Mouse (Mus musculus) activated CD4-positive, CD25-positive, alpha-beta regulatory T cell, adult 4 months (primary cell): Measurements from ENCODE around the gene Ranbp10. TPM values are rescaled to one million over a fixed set of nuclear protein-coding genes. Genes with fewer than 3 reads are reported as not detected.
A peak's percentile ranks its signal among the peaks of the same experiment; 100 is the strongest.

Source experiments
- ATAC-seq: one replicate; pipeline ENCODE4 v1.8.0; 2017
- polyA plus RNA-seq, 2 experiments: library from polyadenylated mRNA; unstranded; fragments of 100-300 nt; shearing (Covaris generic); gene quantifications; one replicate each; pipeline ENCODE4 v1.2.1; 2017

Gene Ranbp10
- polyA plus RNA-seq, 2 experiments from 2014 or later: 6.6 to 7.0 TPM

DNA sequence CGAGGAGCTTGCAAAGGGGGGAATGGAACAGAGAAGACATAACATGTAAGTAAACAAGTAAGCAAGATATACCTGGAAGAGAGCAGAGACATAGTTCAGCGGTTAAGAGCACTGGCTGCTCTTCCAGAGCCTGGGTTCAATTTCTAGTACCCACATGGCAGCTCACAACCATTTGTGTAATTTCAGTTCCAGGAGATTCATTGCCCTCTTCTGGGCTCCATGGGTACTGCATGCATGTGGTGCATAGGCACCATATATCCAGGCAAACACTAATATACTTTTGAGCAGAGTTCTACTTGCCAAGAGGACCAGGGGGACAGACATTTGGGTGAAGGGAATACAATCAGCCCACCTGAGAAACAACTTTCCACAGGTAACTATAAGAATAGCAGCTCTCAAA, 38.9 kb downstream of the Ranbp10 start:
- no peak for ATAC-seq

DNA sequence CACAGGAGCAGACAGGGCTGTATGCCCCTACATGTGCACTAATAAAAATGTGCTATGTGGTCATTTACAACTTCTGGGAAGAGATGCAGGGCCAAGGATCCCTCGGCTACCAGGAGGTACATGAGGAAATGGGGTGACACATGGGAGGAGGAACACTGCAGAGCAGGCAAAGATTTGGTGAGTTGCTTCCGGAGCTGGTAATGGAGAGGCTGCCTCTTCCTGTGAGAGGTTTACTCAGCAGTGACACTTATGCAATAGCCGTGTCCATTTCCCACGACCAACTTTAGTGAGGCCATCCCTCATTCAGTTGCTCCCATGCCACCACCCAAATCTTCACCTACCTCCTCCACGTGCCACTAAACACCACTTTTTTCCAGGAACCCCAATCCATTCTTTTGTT, 46.9 kb downstream of the Ranbp10 start:
- no peak for ATAC-seq

DNA sequence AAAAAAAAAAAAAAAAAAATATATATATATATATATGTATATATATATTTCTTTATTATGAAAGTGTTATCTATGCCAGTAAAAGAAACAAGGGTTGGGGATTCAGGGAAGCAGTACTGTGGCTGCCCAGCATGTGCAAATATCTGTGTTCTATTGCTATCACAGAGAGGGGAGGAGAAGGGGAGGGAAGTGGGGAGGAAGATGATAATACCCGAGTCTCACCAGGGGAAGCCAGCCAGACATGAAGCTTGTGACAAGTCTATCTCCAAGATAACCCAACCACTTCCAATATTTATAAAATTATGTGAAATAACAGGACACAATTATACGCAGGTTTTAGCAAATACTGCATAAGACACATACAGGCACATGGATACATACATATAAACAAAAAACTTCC, 49.3 kb downstream of the Ranbp10 start:
- ATAC-seq: no peak

DNA sequence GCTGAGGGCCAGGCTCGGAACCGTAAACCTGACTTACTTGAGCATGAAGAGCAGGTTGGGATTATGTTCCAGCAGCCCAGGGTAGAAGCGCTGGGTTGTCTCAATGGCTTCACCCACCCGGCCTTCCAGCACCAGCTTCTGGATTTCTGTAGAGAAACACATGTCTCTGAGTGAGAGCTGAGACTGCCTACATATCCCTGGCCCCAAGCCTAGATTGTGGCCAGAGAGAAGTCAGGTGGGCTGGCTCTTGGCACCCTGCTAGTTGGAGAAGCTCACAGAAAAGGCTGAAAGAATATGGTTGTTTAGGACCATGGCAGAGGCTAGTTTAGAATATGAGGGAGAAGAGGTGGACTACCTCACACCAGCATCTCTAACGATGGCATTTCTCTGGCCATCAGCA, 52.7 kb downstream of the Ranbp10 start:
- no peak for ATAC-seq

DNA sequence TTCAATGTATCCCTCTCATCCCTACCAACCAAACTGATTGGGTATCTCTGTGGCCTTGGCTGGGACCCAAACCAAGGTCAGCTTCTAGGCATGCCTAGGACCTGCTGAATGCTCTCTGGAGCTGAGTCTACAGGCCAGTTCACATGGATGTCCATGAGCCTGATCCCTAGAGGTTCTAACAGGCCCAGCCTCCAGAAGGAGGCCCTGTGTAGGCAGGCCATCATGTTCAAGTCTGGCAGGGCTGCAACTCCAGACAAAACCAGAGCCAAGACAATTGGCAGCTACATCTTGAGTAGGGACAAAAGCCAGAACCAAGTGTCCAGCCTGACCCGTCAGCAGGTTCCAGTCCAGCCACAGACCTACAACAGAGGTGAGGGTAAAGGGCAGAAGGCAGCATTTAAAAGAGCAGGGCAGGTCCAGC, 53.7 kb downstream of the Ranbp10 start:
- no peak for ATAC-seq

DNA sequence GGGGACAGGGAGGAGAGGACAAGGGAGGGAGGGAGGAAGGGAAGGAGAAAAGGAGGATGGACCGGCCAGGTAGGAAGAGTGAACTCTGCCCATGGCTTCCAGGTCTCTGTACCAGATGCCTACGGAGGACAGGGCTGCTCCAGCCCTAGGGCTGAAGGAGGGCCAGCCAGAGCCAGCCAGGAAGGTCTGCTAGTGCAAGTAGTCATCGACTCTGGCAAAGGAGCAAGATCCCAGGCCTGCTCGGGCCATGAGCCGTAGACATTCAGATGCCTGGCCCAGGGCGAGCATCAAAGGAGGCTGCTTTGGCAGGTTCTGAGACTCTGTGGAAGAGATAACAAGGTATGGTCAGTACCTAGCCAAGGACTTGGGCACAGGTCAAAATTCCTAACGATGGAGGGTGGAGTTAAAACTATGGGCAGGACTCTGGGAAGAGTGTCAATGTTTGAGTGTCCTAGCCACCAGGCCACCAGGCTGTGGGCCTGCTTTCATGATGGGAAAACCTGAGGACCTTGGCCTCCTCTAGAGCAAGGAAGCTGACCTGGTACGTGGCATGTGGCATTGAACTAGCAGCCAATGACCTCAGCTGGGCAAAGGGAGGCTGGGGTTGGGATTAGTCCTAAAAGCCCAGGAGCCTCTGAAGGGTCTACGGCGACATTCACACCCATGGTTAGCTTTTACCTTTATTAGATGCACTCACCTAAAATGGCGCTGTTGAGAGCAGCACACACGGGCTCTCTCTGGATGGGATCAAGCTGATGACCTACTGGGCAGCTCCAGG, 55.6 kb downstream of the Ranbp10 start:
- no peak for ATAC-seq

DNA sequence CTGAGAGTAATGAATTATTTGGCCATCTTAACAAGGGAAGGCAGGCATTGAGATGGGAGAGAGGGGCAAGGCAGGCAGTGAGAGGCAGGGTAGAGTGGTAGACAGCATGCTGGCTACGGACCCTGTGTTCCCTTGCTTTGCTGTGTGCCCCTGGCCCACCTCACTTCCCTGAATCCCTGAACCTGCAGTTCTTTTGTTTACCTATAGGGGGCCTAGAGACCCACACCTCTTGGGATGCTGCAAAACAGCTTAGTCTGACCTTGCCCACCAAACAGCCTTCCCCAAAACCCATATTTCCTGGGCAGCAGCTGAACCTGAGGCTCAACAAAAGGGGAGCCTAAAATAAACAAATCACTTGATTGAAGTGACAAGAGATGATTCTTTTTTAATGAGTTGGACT, 56.5 kb downstream of the Ranbp10 start:
- ATAC-seq: no peak

DNA sequence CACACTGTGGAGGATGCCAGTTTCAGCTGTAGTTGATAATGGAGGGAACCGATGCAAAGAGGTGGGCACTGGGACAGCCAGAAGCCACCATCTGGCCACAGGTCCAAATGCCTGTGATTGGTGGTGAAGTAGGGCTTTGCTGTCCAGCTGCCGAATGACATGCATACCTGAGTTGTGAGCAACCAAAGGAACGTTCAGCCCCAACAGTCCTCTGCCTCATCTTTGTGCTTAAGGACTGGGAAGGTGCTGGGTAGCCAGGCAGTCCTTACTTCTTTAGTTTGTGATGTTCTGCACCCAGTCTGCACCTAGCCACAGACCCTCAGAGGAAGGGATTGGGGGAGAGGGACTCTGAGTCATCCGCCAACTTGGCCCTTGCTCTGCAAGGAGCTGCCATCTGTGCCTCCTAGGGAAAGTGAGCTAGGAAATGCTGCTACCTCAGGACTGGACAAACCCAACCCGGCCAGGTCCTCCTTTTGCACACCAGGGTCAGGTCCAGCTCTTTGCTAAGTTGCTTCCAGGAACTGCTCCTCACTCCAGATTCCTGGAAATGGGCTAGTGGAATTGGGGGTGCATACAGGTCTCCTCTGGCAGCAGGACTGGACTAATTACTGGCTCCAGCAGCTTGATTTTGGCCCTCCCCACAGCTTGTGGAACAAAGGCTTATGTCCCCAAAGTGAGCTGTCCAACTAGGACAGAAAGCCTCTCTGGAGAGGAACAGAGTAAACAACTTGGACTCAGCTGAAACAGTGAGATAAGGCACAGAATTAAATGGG, 58.5 kb downstream of the Ranbp10 start:
- ATAC-seq: no peak

DNA sequence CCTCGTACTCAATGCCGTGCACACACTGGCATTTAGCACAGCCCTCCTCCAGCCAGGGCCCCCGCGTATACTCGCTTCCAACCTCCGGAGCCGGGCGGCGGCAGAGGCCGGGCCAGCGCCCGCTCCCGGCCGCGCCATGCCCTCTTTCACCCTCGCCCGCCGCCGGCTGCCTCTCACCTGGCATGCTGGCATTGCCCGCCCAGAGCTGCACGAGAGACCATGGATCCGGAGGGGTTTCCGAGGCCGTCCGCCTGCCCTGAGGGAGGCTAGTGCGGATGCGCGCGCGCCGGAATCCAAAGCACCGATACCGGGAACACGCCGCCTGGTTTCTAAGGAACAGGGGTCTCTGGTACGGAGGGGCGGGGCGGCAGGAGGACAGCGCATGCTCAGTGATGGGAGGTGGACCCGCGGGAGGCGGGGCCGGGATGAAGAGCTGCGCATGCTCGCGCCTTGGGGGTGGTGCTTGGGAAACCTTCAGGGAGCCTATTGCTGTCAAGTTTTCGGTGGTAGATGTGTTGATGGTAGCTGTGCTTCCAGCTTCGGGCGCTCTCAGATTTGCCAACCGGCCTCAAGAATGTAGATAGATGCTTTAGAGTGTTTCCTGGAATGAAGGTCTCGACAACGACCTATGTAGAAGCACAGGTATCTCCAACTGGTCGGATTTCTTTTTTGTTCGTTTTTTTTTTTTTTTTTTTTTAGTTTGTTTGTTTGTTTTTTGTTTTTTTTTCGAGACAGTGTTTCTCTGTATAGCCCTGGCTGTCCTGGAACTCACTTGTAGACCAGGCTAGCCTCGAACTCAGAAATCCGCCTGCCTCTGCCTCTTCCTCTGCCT, 68.7 kb downstream of the Ranbp10 start, which contains the start of gene Gfod2:
TSS of gene Gfod2 (minus strand) at position 388 of the 832 bp plus-strand sequence.
- peak; percentile 95 for ATAC-seq

DNA sequence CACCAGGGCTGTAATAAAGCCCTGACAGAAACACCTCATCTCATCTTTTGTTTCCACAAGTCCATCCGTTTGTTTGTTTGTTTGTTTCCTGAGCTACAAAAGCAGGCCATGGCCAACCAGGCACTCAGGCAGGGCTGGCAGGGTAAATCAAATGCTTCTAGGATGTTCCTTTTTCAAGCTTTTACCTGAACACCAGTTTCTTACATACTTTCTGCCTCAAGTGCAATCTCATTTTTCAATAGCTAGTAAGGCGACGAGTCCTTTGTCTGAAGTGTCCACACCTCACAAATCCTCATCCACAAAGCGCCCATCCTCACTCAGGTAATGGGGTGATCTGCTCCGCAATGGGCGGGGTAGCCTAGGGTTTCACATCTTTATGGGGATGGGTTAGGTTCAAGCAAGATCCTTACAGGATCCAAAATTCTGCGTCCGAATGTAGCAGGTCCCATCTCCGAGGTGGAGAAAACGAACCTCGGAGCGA, 69.3 kb downstream of the Ranbp10 start:
- ATAC-seq: peak; percentile 11

DNA sequence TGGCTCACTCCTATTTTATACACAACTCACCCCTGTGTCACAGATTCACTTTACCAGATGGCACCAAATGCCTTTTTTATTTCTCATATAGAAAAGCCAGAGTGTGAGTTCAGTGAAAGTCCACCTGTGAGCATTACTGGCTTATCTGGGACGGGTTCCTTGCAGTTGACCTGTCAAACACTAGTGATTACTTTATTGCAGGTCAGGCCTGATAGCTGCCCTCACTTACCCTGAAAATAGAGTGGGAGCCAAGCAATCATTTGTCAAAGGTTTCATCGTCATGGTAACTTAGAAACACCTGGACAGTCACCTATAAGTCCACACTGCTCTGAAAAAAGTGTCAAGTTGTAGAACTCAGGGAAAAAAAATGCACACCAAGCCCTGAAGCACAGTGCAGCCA, 72.5 kb downstream of the Ranbp10 start:
- ATAC-seq: no peak

DNA sequence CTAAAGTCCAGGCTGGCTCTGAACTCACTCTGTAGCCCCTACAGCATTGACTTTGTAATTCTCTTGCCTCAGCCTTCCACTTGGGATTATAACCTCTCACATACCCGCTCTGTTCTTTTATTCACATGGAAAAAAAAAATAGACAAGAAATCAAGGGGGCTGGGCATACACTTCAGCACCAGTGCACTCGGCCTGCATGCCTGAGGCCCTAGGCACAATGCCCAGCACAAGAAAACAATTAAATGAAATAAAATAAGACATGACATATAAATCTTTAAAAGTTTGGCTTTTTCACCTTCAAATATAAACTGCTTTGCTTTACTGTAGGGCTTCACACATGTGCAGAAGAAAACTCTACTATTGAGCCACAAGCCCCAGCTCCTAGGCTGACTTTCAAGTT, 73.2 kb downstream of the Ranbp10 start:
- no peak for ATAC-seq

DNA sequence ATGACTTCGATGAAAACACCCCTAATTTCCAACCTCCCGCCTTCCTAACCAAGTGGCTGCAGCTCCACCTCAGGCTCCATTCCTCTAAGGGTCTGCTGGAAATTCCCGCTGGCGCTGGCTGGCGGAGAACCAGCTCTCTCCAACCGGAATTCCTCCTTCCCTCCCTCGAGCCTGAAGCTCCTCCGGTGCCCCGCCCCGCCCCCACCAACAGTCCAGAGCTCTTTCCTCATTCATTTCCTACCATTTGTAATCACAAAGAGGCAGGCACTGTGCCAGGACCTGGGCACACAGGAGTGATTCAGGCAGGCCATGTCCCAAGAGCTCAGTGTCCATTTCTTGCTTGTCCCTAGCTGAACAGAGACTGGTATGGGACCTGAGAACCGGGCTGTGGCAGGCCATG, 76.5 kb downstream of the Ranbp10 start:
- no peak for ATAC-seq

DNA sequence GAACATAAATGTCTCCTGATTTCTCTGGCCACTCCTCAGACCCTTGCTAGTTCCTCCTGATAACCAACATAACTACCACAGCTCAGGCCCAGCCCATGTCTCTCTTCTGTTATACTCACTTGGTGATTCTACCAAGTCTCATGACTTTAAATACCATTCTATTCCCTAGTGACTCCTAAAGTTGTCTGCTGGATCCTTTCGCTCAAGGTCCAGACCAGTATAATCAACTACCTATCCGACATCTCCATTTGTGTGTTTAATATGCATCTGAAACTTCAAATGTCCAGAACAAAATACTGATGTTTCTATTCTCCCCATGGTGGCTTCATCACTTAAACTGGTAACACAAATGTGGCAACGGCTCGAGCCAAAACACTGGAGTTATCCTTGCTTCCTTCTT, 83.8 kb downstream of the Ranbp10 start:
- no peak for ATAC-seq

DNA sequence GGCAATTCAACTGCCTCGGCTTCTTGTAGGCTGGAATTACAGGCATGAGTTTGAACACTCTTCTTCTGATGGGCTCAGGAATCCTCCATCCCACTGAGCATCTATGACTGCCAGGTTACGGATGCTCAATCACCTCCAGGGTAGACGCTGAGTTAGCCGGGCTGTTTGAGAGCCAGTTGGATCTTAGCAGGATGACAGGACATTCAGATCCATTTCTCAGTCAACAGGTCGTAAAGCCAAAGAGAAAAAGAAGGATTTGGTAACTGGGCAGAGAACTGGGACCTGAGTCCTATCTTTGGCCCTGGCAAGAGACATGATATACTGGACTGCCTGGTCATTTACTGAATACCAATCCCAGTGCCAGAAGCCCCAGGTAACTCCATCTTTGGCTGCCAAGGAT, 87.9 kb downstream of the Ranbp10 start:
- ATAC-seq: no peak

DNA sequence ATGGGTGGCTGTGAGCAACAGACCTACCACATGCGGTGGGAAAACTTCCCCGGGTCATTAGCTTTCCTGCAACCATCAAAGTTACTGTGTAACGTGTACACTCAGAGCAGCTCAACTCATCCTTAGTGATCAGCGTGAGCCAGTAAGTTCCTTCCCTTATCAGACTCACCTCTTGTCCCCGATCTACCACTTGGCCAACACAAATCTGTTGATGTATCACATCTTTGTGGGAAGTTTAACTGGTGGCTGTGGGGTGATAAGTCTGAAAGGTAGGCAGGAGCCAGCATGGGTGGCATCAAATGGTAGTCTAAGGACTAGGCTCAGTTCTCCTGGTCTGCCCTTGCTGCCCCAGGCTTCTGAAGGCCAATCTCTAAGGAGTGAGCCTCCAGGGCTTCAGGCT, 95.0 kb downstream of the Ranbp10 start:
- no peak for ATAC-seq

DNA sequence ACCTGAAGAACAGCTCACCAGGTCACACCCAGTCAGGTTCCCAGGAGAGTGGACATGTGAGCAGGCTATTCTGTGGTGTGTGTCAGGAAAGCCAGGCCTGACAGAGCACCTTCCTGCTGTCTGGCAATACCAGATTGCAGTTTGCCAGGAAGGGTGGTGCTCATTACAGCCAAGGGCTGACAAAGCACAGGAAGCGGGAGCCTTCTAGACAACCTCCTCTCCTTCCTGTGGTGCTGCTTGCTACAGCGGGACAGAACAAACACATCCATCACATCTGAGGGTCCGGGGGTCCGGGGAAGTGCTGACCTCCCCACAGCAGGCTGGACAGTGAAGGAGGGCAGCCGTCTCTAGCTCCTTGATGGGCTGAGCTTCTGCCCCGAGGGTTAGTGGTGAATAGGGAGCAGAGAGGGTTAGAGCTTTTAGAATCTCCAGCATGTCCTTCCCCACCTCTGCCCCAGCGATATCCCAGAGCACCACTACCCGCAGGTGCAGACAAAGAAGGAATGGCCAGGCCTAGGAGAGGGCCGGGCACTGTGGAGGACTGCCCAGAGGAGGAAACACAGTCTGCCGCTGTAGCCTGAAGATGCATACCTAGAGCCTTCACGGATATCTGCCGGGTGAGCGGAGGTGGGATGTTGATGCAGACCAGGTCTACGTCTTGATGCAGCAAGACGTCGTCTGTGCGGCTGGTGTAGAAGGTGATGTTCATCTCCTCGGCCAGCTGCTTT, 99.6 kb downstream of the Ranbp10 start:
- ATAC-seq: peak; percentile 65

DNA sequence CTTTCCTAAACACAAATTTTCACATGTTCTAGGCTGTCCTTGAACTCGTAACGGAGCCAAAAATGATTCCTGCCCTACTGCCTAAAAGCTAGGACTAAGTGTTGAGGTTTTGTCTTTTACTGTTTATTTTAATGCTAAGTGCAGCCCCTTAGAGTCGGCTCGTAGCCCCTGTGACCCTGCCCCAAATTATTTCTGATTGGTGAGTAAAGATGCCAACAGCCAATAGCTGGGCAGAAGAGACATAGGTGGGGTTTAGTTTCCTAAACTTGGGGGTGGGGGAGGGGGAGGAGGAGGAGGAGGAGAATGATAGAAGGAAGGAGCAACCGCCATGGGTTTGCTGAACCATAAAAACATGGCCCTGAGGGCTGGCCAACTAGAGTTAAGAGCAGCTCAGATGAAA, 101.4 kb downstream of the Ranbp10 start:
- ATAC-seq: no peak

DNA sequence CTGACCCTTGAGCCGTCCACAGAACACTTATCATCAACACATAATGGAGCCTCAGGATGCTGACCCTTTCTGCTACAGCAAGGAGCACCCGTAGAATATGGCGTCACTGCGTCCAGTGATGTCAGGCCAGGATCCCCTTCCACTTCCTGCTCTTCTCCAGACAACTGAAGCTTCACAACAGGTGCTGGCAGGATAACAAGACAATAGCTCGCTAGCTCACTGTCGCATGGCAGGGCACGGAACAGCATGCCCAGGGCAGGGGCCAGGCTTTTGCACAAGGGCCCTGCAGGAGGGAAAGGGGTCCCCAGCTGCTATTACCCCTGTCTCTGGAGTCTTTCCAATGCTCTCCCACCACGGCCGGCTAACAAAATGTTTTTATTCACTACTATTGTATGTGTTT, 104.3 kb downstream of the Ranbp10 start:
- ATAC-seq: no peak

DNA sequence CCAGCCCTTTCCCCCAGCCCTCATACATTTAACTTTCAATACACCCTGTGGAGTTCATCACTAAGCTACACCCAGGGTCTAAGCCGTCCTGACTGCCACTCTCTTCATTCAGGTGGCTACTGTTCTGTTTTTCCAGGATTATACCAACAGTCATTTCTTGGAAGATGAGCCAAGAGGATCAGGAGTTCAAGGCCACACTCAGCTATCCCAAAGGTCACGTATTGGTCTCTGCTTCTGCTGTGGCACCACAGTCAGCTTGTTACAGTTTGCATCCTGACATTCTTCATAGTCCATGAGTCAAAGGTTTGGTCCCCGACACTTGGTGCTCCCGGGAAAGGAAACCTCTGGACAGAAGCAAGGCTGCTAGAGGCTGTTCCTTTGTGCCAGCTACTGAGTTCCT, 107.5 kb downstream of the Ranbp10 start:
- no peak for ATAC-seq
